15 mouse cellular contexts compared by ENCODE assay signal in the genomic region with DNA sequence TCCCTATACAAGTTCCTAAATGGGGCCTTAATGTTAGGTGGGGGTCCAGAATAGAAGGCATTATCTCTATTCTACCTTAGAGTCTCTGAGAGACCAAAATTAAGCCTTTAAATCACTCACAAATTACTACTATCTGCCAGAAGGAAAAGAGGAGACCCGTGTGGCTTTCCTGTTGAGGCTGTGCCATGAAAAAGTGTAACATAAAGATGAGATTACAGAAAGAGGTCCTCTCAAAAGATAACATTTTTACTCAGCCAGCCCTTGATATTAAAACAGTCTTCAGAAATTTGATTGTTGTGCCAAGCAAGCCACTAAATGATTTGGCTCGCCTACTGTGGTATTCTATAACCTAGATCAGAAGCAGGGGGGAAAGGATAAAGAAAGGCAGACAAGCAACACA.
"Had no signal": no experiment of that assay in that cellular context is flagged by ENCODE, and none has a peak within 500 bp of the region (broad histone marks: within the 10 kb centered on the region; RNA-seq: fewer than 3 reads in every experiment).

No protein-coding gene starts in this region.

- H3K9ac ChIP-seq: liver, embryonic 14.5 days; lung, embryonic 15.5 days; midbrain, embryonic 13.5 days; midbrain, embryonic 15.5 days; neural tube, embryonic 12.5 days; stomach, embryonic 15.5 days had no signal

- H3K9me3 ChIP-seq: lung, embryonic 15.5 days; midbrain, embryonic 13.5 days; midbrain, embryonic 15.5 days; neural tube, embryonic 12.5 days; stomach, embryonic 15.5 days had no signal

- H3K27me3 ChIP-seq: lung, embryonic 15.5 days; midbrain, embryonic 13.5 days; midbrain, embryonic 15.5 days; neural tube, embryonic 12.5 days; stomach, embryonic 15.5 days had no signal

- DNase-seq: lung, adult 2 months; lung, postnatal 10 days; lung, postnatal 36 days; right cerebral cortex, postnatal 14 days; thymus, adult 2 months; thymus, postnatal 25 days; thymus, postnatal 4 days had no signal

- H3K4me1 ChIP-seq: midbrain, embryonic 13.5 days; midbrain, embryonic 15.5 days; neural tube, embryonic 12.5 days; stomach, embryonic 15.5 days had no signal

- H3K4me2 ChIP-seq: lung, embryonic 15.5 days; midbrain, embryonic 11.5 days; midbrain, embryonic 13.5 days; midbrain, embryonic 15.5 days; neural tube, embryonic 12.5 days; stomach, embryonic 15.5 days had no signal

- ATAC-seq: midbrain, embryonic 13.5 days; midbrain, embryonic 15.5 days had no signal

- H3K4me3 ChIP-seq: lung, embryonic 15.5 days; midbrain, embryonic 13.5 days; midbrain, embryonic 15.5 days; neural tube, embryonic 12.5 days; stomach, embryonic 15.5 days had no signal

- H3K27ac ChIP-seq: liver, embryonic 14.5 days; lung, embryonic 15.5 days; midbrain, embryonic 13.5 days; midbrain, embryonic 15.5 days; neural tube, embryonic 12.5 days; stomach, embryonic 15.5 days; stomach, postnatal 0 days had no signal

- H3K36me3 ChIP-seq: lung, embryonic 15.5 days; midbrain, embryonic 13.5 days; midbrain, embryonic 15.5 days; neural tube, embryonic 12.5 days; stomach, embryonic 15.5 days had no signal
